Mouse (Mus musculus) effector memory CD4-positive, alpha-beta T cell, adult 7 months (primary cell): ENCODE results near the gene Tbpl1. TPM values are rescaled to one million over a fixed set of nuclear protein-coding genes. Genes with fewer than 3 reads are reported as not detected.

Experiments
- polyA plus RNA-seq: library from polyadenylated mRNA; unstranded; fragments of 100-300 nt; shearing (Covaris generic); gene quantifications from one replicate; pipeline ENCODE4 v1.2.1, GENCODE M21; 2017

The Tbpl1 gene
- 80.1 TPM for polyA plus RNA-seq

GRCm38 (mm10) chr10:22731272-22732093 lies at the start of gene Tbpl1:
Gene Tbpl1, minus strand, starts transcription at chr10:22731938.

Other genes starting within 250 kb of the Tbpl1 start
- gene Slc2a12, start 86.9 kb downstream of the Tbpl1 start, polyA plus RNA-seq, result 0.10 TPM
- not detected for gene Tcf21, start 88.2 kb upstream of the Tbpl1 start, polyA plus RNA-seq